Mouse (Mus musculus) testis, adult 2 months (tissue): ENCODE measurements around the gene Fam227a.
A peak's percentile ranks its signal among the peaks of the same experiment; 100 is the strongest.

Source experiments
- CTCF ChIP-seq: fragments of 200-500 bp; IDR thresholded peaks from 2 replicates; pipeline ENCODE4 v1.5.1; 2012; ENCODE audit warnings: low read depth, mild to moderate bottlenecking, inconsistent platforms, low read length, moderate library complexity; ENCODE audit not compliant: control insufficient read depth, insufficient read depth, insufficient replicate concordance
- POLR2A ChIP-seq: fragments of 200-500 bp; IDR thresholded peaks from 2 replicates; pipeline ENCODE4 v1.6.1; 2012; ENCODE audit warnings: low read depth, mild to moderate bottlenecking, inconsistent platforms, low read length, moderate library complexity; ENCODE audit not compliant: control insufficient read depth

DNA sequence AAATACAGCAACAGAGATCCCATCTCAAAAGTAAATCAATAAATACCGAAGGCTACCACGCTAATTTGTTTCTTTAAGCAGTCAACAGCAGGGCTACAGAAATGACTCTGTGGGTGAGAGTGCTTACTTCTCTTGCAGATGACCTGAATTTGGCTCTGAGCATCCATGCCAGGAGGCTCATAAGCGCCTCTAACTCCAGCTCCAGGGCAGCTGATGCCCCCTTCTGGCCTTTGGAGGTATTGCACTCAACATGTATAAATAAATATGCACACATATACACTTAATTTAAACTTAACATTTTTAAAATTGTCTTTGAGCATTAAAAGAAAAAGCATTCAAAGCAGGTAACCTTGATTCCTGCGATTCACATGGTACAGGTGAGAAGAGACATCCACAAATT lies 7.3 kb downstream of the Fam227a start:
- TF ChIP-seq CTCF: peak; percentile 66; the same call in 1 of the 2 replicates
- TF ChIP-seq POLR2A: no peak
